Mouse (Mus musculus): ENCODE data around the gene Ggt6. TPM values are rescaled to one million over a fixed set of nuclear protein-coding genes. Genes with fewer than 3 reads are reported as not detected.

Ggt6 gene
- total and polyA plus RNA-seq, 3 experiments, result 0.13 to 0.19 TPM; not detected in 1

GRCm38 (mm10) chr11:72471381-72471780 lies 36.1 kb downstream of the Ggt6 start:
- dilution Hi-C loops (cut with MboI; ENCODE audit: extremely low pct_ligation_motif_present, extremely low pct_unique_long_range_greater_than_20kb, low sequenced_read_pairs) (no loop called here), in situ Hi-C loops (cut with MboI; ENCODE audit: low pct_ligation_motif_present, low pct_unique_long_range_greater_than_20kb, low sequenced_read_pairs) (no loop called here)
- Histone ChIP-seq H3K9me3 (replicated peaks; ENCODE audit: low read length) (no peaks in the 10 kb centered on the region), H3K36me3 (replicated peaks in 1 of 2; ENCODE audit: control insufficient read depth in 1 of 2, insufficient read depth in 1 of 2, low read length in 1 of 2) (no peaks in the 10 kb centered on the region), H3K9ac (ENCODE audit: insufficient read depth, low read depth) (no peak overlapping the region), H3K4me3 (replicated peaks in 1 of 3; ENCODE audit: low read depth in 2 of 3, low read length in 2 of 3, poor library complexity in 1 of 3) (no peak overlapping the region), H3K79me2 (replicated peaks; ENCODE audit: control insufficient read depth, extremely low read depth, insufficient read depth, poor library complexity, severe bottlenecking) (no peaks in the 10 kb centered on the region), H3K27ac (ENCODE audit: insufficient read depth, low read depth) (no peak overlapping the region), H3K4me2 (ENCODE audit: insufficient read depth, low read depth, poor library complexity, severe bottlenecking) (no peak overlapping the region), H3K4me1 (ENCODE audit: control insufficient read depth in 1 of 2, insufficient read depth in 2 of 2) (peaks cover 24 to 43% of the 10 kb centered on the region in 2 experiments), H3K27me3 (replicated peaks) (peaks cover 2% of the 10 kb centered on the region)
- no peak for TF ChIP-seq SMC3 (IDR thresholded peaks at IDR 0.05; ENCODE audit: low read depth, low read length)
- TF ChIP-seq UBTF (IDR thresholded peaks at IDR 0.05; ENCODE audit: low read depth, low read length), result no peak
- no peak for TF ChIP-seq MEF2A (IDR thresholded peaks at IDR 0.05; ENCODE audit: borderline replicate concordance, low read depth, low read length)
- no peak for TF ChIP-seq PAX5 (IDR thresholded peaks at IDR 0.05; ENCODE audit: low read length)
- DNase-seq (ENCODE audit: extremely low read depth), result no peak

GRCm38 (mm10) chr11:72473540-72473939 lies 38.2 kb downstream of the Ggt6 start:
- peaks cover 10 to 25% of the 10 kb centered on the region in 2 experiments for H3K4me1 ChIP-seq (ENCODE audit: control insufficient read depth in 1 of 2, insufficient read depth in 2 of 2)
- H3K27me3 ChIP-seq (replicated peaks), result peaks cover 2% of the 10 kb centered on the region
- dilution Hi-C loops (cut with MboI; ENCODE audit: extremely low pct_ligation_motif_present, extremely low pct_unique_long_range_greater_than_20kb, low sequenced_read_pairs), result no loop called here
- no peak for DNase-seq (ENCODE audit: extremely low read depth)
- no peaks in the 10 kb centered on the region for H3K36me3 ChIP-seq (replicated peaks in 1 of 2; ENCODE audit: control insufficient read depth in 1 of 2, insufficient read depth in 1 of 2, low read length in 1 of 2)
- H3K9ac ChIP-seq (ENCODE audit: insufficient read depth, low read depth), result no peak overlapping the region
- in situ Hi-C loops (cut with MboI; ENCODE audit: low pct_ligation_motif_present, low pct_unique_long_range_greater_than_20kb, low sequenced_read_pairs), result no loop called here
- H3K4me3 ChIP-seq (replicated peaks in 1 of 3; ENCODE audit: low read depth in 2 of 3, low read length in 2 of 3, poor library complexity in 1 of 3), result no peak overlapping the region
- TF ChIP-seq MAFK (IDR thresholded peaks at IDR 0.05; ENCODE audit: insufficient replicate concordance, low read length) (no peak), RCOR1 (conservative IDR thresholded peaks at IDR 0.05; ENCODE audit: low read depth, low read length) (no peak), MEF2A (IDR thresholded peaks at IDR 0.05; ENCODE audit: borderline replicate concordance, low read depth, low read length) (no peak), IRF4 (IDR thresholded peaks at IDR 0.05; ENCODE audit: low read depth, low read length) (no peak), JUND (conservative IDR thresholded peaks at IDR 0.05; ENCODE audit: low read depth, low read length) (no peak), USF2 (conservative IDR thresholded peaks at IDR 0.05; ENCODE audit: low read depth, low read length) (no peak), MXI1 (IDR thresholded peaks at IDR 0.05; ENCODE audit: low read depth, low read length) (no peak), E2F4 (IDR thresholded peaks at IDR 0.05; ENCODE audit: insufficient replicate concordance, low read depth, low read length) (no peak), UBTF (IDR thresholded peaks at IDR 0.05; ENCODE audit: low read depth, low read length) (no peak), ZC3H11A (IDR thresholded peaks at IDR 0.05; ENCODE audit: low read depth, low read length) (no peak), MAZ (IDR thresholded peaks at IDR 0.05; ENCODE audit: low read depth, low read length) (no peak), CTCF (conservative IDR thresholded peaks at IDR 0.05 in 1 of 2, IDR thresholded peaks at IDR 0.05 in 1 of 2; ENCODE audit: low read depth in 2 of 2, low read length in 2 of 2) (no peak)
- H3K27ac ChIP-seq (ENCODE audit: insufficient read depth, low read depth), result no peak overlapping the region
- H3K9me3 ChIP-seq (replicated peaks; ENCODE audit: low read length), result no peaks in the 10 kb centered on the region
- no peak overlapping the region for H3K4me2 ChIP-seq (ENCODE audit: insufficient read depth, low read depth, poor library complexity, severe bottlenecking)
- no peaks in the 10 kb centered on the region for H3K79me2 ChIP-seq (replicated peaks; ENCODE audit: control insufficient read depth, extremely low read depth, insufficient read depth, poor library complexity, severe bottlenecking)

- H3K9me3 ChIP-seq (replicated peaks; ENCODE audit: low read length), result no peaks in the 10 kb centered on the region
- H3K4me3 ChIP-seq (replicated peaks in 1 of 3; ENCODE audit: low read depth in 2 of 3, low read length in 2 of 3, poor library complexity in 1 of 3), result no peak overlapping the region
- H3K9ac ChIP-seq (ENCODE audit: insufficient read depth, low read depth), result no peak overlapping the region
- H3K4me2 ChIP-seq (ENCODE audit: insufficient read depth, low read depth, poor library complexity, severe bottlenecking), result no peak overlapping the region
- peaks cover 6 to 11% of the 10 kb centered on the region in 2 experiments; a peak in 3 of 4 replicates for H3K4me1 ChIP-seq (ENCODE audit: control insufficient read depth in 1 of 2, insufficient read depth in 2 of 2)
- dilution Hi-C loops (cut with MboI; ENCODE audit: extremely low pct_ligation_motif_present, extremely low pct_unique_long_range_greater_than_20kb, low sequenced_read_pairs) (no loop called here), in situ Hi-C loops (cut with MboI; ENCODE audit: low pct_ligation_motif_present, low pct_unique_long_range_greater_than_20kb, low sequenced_read_pairs) (no loop called here)
- H3K79me2 ChIP-seq (replicated peaks; ENCODE audit: control insufficient read depth, extremely low read depth, insufficient read depth, poor library complexity, severe bottlenecking), result no peaks in the 10 kb centered on the region
- peaks cover 6% of the 10 kb centered on the region for H3K27me3 ChIP-seq (replicated peaks)
- no peak overlapping the region for H3K27ac ChIP-seq (ENCODE audit: insufficient read depth, low read depth)
- no peaks in the 10 kb centered on the region for H3K36me3 ChIP-seq (replicated peaks in 1 of 2; ENCODE audit: control insufficient read depth in 1 of 2, insufficient read depth in 1 of 2, low read length in 1 of 2)
- no peak for DNase-seq (ENCODE audit: extremely low read depth)
- TF ChIP-seq NELFE (IDR thresholded peaks at IDR 0.05; ENCODE audit: low read depth, low read length) (no peak), CHD1 (IDR thresholded peaks at IDR 0.05; ENCODE audit: low read depth, low read length) (no peak), HCFC1 (IDR thresholded peaks at IDR 0.05; ENCODE audit: low read depth, low read length) (no peak), UBTF (IDR thresholded peaks at IDR 0.05; ENCODE audit: low read depth, low read length) (no peak), MXI1 (IDR thresholded peaks at IDR 0.05; ENCODE audit: low read depth, low read length) (no peak), JUND (conservative IDR thresholded peaks at IDR 0.05; ENCODE audit: low read depth, low read length) (no peak), E2F4 (IDR thresholded peaks at IDR 0.05; ENCODE audit: insufficient replicate concordance, low read depth, low read length) (no peak), RAD21 (IDR thresholded peaks at IDR 0.05; ENCODE audit: low read depth, low read length) (no peak), MAX (IDR thresholded peaks at IDR 0.05; ENCODE audit: low read length) (no peak), PAX5 (IDR thresholded peaks at IDR 0.05; ENCODE audit: low read length) (no peak), TCF12 (IDR thresholded peaks at IDR 0.05; ENCODE audit: low read depth, low read length) (no peak), TBP (conservative IDR thresholded peaks at IDR 0.05; ENCODE audit: low read depth, low read length) (no peak), ZMIZ1 (IDR thresholded peaks at IDR 0.05; ENCODE audit: low read depth, low read length) (no peak), ZC3H11A (IDR thresholded peaks at IDR 0.05; ENCODE audit: low read depth, low read length) (no peak), BHLHE40 (IDR thresholded peaks at IDR 0.05; ENCODE audit: low read depth, low read length) (no peak), ZKSCAN1 (IDR thresholded peaks at IDR 0.05; ENCODE audit: borderline replicate concordance, low read depth, low read length) (no peak), ETS1 (conservative IDR thresholded peaks at IDR 0.05; ENCODE audit: low read depth, low read length) (no peak), SMC3 (IDR thresholded peaks at IDR 0.05; ENCODE audit: low read depth, low read length) (no peak)
These were observed 39.6 kb downstream of the Ggt6 start for GRCm38 (mm10) chr11:72474926-72475325.
